Mouse (Mus musculus) neural tube, embryonic 13.5 days (tissue): Measurements from ENCODE around the gene Tnk2. TPM values are rescaled to one million over a fixed set of nuclear protein-coding genes. Genes with fewer than 3 reads are reported as not detected.
A peak's percentile ranks its signal among the peaks of the same experiment; 100 is the strongest.

ENCODE experiments used
- ATAC-seq: fragments of 200-750 bp; cut with Nextera tagmentation; 2 replicates; pipeline ENCODE4 v1.8.0; 2017; ENCODE audit warnings: low read depth, mild to moderate bottlenecking, moderate TSS enrichment, moderate library complexity
- H3K27ac ChIP-seq: fragments of 300-500 bp; sonication (generic); replicated peaks from 2 replicates; pipeline ENCODE4 v1.5.1; 2015; ENCODE audit warnings: moderate library complexity, mild to moderate bottlenecking, inconsistent platforms
- H3K27me3 ChIP-seq: fragments of 300-500 bp; sonication (generic); 2 replicates; pipeline ENCODE4 v1.6.1; 2015; ENCODE audit warnings: mild to moderate bottlenecking, inconsistent platforms
- H3K36me3 ChIP-seq: fragments of 300-500 bp; sonication (generic); 2 replicates; pipeline ENCODE4 v1.6.1; 2015; ENCODE audit warnings: mild to moderate bottlenecking, inconsistent platforms
- H3K4me1 ChIP-seq: fragments of 300-500 bp; sonication (generic); replicated peaks from 2 replicates; pipeline ENCODE4 v1.6.1; 2015; ENCODE audit warnings: inconsistent platforms
- H3K4me2 ChIP-seq: fragments of 300-500 bp; sonication (generic); 2 replicates; pipeline ENCODE4 v1.6.1; 2015; ENCODE audit warnings: inconsistent platforms, mild to moderate bottlenecking, moderate library complexity
- H3K4me3 ChIP-seq: fragments of 300-500 bp; sonication (generic); 2 replicates; pipeline ENCODE4 v1.5.1; 2015; ENCODE audit warnings: mild to moderate bottlenecking, inconsistent platforms
- H3K9ac ChIP-seq: fragments of 300-500 bp; sonication (generic); 2 replicates; pipeline ENCODE4 v1.6.1; 2015; ENCODE audit warnings: moderate library complexity, mild to moderate bottlenecking, inconsistent platforms
- H3K9me3 ChIP-seq: fragments of 300-500 bp; sonication (generic); 2 replicates; pipeline ENCODE4 v1.6.1; 2016; ENCODE audit warnings: inconsistent platforms
- WGBS: fragments of 180-500 bp; shearing (Covaris S2); methylation state at CpG from one replicate; pipeline ENCODE4 v1.1.7; 2015; 5-methylcytosine and 5-hydroxymethylcytosine counted together
- polyA plus RNA-seq: library from polyadenylated mRNA; unstranded; fragments of >200 nt; fragmentation: Nextera tagmentation; extraction: Ambion mirVana; gene quantifications from 2 replicates; pipeline ENCODE4 v1.2.1, GENCODE M21; 2015

Tnk2 gene
- polyA plus RNA-seq, 1 experiment from 2014 or later, result 21.4 TPM

- no peak for ATAC-seq
- no peaks in the 10 kb centered on the region for H3K9me3 ChIP-seq
- H3K9ac ChIP-seq, result no peak overlapping the region
- 68% methylated on average over 6 of the region's 6 CpGs for WGBS
- no peak overlapping the region for H3K4me2 ChIP-seq
- H3K27me3 ChIP-seq, result no peaks in the 10 kb centered on the region
- peaks cover 38% of the 10 kb centered on the region for H3K4me1 ChIP-seq
- H3K36me3 ChIP-seq, result no peaks in the 10 kb centered on the region
- no peak overlapping the region for H3K27ac ChIP-seq
- H3K4me3 ChIP-seq, result no peak overlapping the region
These were observed 10.5 kb downstream of the Tnk2 start for GRCm38 (mm10) chr16:32654071-32654733.

- ATAC-seq, result no peak
- no peak overlapping the region for H3K27ac ChIP-seq
- peaks cover 52% of the 10 kb centered on the region for H3K4me1 ChIP-seq
- no peak overlapping the region for H3K4me2 ChIP-seq
- H3K36me3 ChIP-seq, result no peaks in the 10 kb centered on the region
- 92% methylated on average over 4 of the region's 4 CpGs for WGBS
- H3K9me3 ChIP-seq, result no peaks in the 10 kb centered on the region
- no peaks in the 10 kb centered on the region for H3K27me3 ChIP-seq
- no peak overlapping the region for H3K9ac ChIP-seq
- no peak overlapping the region for H3K4me3 ChIP-seq
These were observed 11.9 kb downstream of the Tnk2 start for GRCm38 (mm10) chr16:32655534-32655933.

- H3K27me3 ChIP-seq, result no peaks in the 10 kb centered on the region
- H3K4me1 ChIP-seq, result peaks cover 59% of the 10 kb centered on the region
- H3K9me3 ChIP-seq, result no peaks in the 10 kb centered on the region
- no peak overlapping the region for H3K27ac ChIP-seq
- no peak for ATAC-seq
- no peak overlapping the region for H3K9ac ChIP-seq
- H3K4me3 ChIP-seq, result no peak overlapping the region
- H3K36me3 ChIP-seq, result no peaks in the 10 kb centered on the region
- no peak overlapping the region for H3K4me2 ChIP-seq
- 83% methylated on average over 8 of the region's 8 CpGs for WGBS
These were observed 12.6 kb downstream of the Tnk2 start for GRCm38 (mm10) chr16:32656321-32656720.

GRCm38 (mm10) chr16:32656794-32657193 is 13.1 kb downstream of the Tnk2 start:
- no peak overlapping the region for H3K27ac ChIP-seq

GRCm38 (mm10) chr16:32657498-32658250 is 14.0 kb downstream of the Tnk2 start:
- peaks cover 73% of the 10 kb centered on the region for H3K4me1 ChIP-seq
- no peaks in the 10 kb centered on the region for H3K9me3 ChIP-seq
- 89% methylated on average over 16 of the region's 16 CpGs for whole genome bisulfite sequencing
- ATAC-seq, result no peak
- no peaks in the 10 kb centered on the region for H3K27me3 ChIP-seq
- H3K27ac ChIP-seq, result peak overlapping the region; percentile 89; the same call in 1 of the 2 replicates
- H3K36me3 ChIP-seq, result no peaks in the 10 kb centered on the region
- H3K4me2 ChIP-seq, result peak overlapping the region; percentile 70; the same call in 1 of the 2 replicates
- no peak overlapping the region for H3K4me3 ChIP-seq
- no peak overlapping the region for H3K9ac ChIP-seq

More at GRCm38 (mm10) chr16:32656794-32657193, 13.1 kb downstream of the Tnk2 start:
- no peak overlapping the region for H3K4me2 ChIP-seq
- no peak overlapping the region for H3K4me3 ChIP-seq
- no peaks in the 10 kb centered on the region for H3K36me3 ChIP-seq
- H3K9me3 ChIP-seq, result no peaks in the 10 kb centered on the region
- no peak overlapping the region for H3K9ac ChIP-seq
- 73% methylated on average over 8 of the region's 8 CpGs for WGBS
- peaks cover 64% of the 10 kb centered on the region for H3K4me1 ChIP-seq
- no peak for ATAC-seq
- no peaks in the 10 kb centered on the region for H3K27me3 ChIP-seq

- under 1% methylated on average over 17 of the region's 21 CpGs for WGBS
- Histone ChIP-seq H3K27me3 (no peaks in the 10 kb centered on the region), H3K4me3 (peak overlapping the region; percentile 46), H3K9me3 (no peaks in the 10 kb centered on the region), H3K4me1 (peaks cover 81% of the 10 kb centered on the region), H3K9ac (peak overlapping the region; percentile 77), H3K36me3 (no peaks in the 10 kb centered on the region), H3K4me2 (peak overlapping the region; percentile 70), H3K27ac (peak overlapping the region; percentile 89)
- ATAC-seq, result peak; percentile 5
These were observed 15.1 kb downstream of the Tnk2 start for GRCm38 (mm10) chr16:32658743-32659171.

GRCm38 (mm10) chr16:32659385-32659784 is 15.7 kb downstream of the Tnk2 start:
- Histone ChIP-seq H3K4me2 (peak overlapping the region; percentile 70), H3K4me1 (peaks cover 84% of the 10 kb centered on the region), H3K9me3 (no peaks in the 10 kb centered on the region), H3K9ac (peak overlapping the region; percentile 77), H3K27ac (peak overlapping the region; percentile 89), H3K27me3 (no peaks in the 10 kb centered on the region), H3K36me3 (peaks cover 4% of the 10 kb centered on the region; the same call in 1 of the 2 replicates), H3K4me3 (peak overlapping the region; percentile 46)
- 5% methylated on average over 8 of the region's 8 CpGs for whole genome bisulfite sequencing
- peak; percentile 1; the same call in 1 of the 2 replicates for ATAC-seq

GRCm38 (mm10) chr16:32660095-32660494 is 16.4 kb downstream of the Tnk2 start:
- H3K9ac ChIP-seq, result peak overlapping the region; percentile 61
- no peaks in the 10 kb centered on the region for H3K9me3 ChIP-seq
- H3K4me3 ChIP-seq, result no peak overlapping the region
- ATAC-seq, result peak; percentile 2; the same call in 1 of the 2 replicates
- peak overlapping the region; percentile 70 for H3K4me2 ChIP-seq
- peaks cover 6% of the 10 kb centered on the region; the same call in 1 of the 2 replicates for H3K36me3 ChIP-seq
- 53% methylated on average over 1 of the region's 1 CpGs for whole genome bisulfite sequencing
- H3K27me3 ChIP-seq, result no peaks in the 10 kb centered on the region
- H3K27ac ChIP-seq, result peak overlapping the region; percentile 89
- peaks cover 90% of the 10 kb centered on the region for H3K4me1 ChIP-seq

- Histone ChIP-seq H3K27me3 (no peaks in the 10 kb centered on the region), H3K27ac (peak overlapping the region; percentile 89), H3K4me3 (peak overlapping the region; percentile 22), H3K4me2 (peak overlapping the region; percentile 70), H3K4me1 (peaks cover 96% of the 10 kb centered on the region), H3K9me3 (no peaks in the 10 kb centered on the region), H3K9ac (peak overlapping the region; percentile 61), H3K36me3 (peaks cover 12% of the 10 kb centered on the region; the same call in 1 of the 2 replicates)
- ATAC-seq, result peak; percentile 76
- 13% methylated on average over 10 of the region's 10 CpGs for WGBS
These were observed 17.1 kb downstream of the Tnk2 start for GRCm38 (mm10) chr16:32660557-32661321.

- peak overlapping the region; percentile 89 for H3K27ac ChIP-seq
- H3K4me3 ChIP-seq, result peak overlapping the region; percentile 22
- WGBS, result 50% methylated on average over 10 of the region's 10 CpGs
- H3K9me3 ChIP-seq, result no peaks in the 10 kb centered on the region
- peak overlapping the region; percentile 61 for H3K9ac ChIP-seq
- H3K27me3 ChIP-seq, result no peaks in the 10 kb centered on the region
- H3K4me2 ChIP-seq, result peak overlapping the region; percentile 70
- peaks cover 98% of the 10 kb centered on the region for H3K4me1 ChIP-seq
- peak; percentile 23 for ATAC-seq
- peaks cover 13% of the 10 kb centered on the region; the same call in 1 of the 2 replicates for H3K36me3 ChIP-seq
These were observed 17.8 kb downstream of the Tnk2 start for GRCm38 (mm10) chr16:32661493-32661921.

- H3K4me2 ChIP-seq, result peak overlapping the region; percentile 70
- no peaks in the 10 kb centered on the region for H3K27me3 ChIP-seq
- H3K9me3 ChIP-seq, result no peaks in the 10 kb centered on the region
- ATAC-seq, result no peak
- WGBS, result 89% methylated on average over 7 of the region's 7 CpGs
- peak overlapping the region; percentile 89 for H3K27ac ChIP-seq
- H3K9ac ChIP-seq, result peak overlapping the region; percentile 61
- peaks cover 98% of the 10 kb centered on the region for H3K4me1 ChIP-seq
- H3K36me3 ChIP-seq, result peaks cover 13% of the 10 kb centered on the region; the same call in 1 of the 2 replicates
- peak overlapping the region; percentile 22 for H3K4me3 ChIP-seq
These were observed 18.7 kb downstream of the Tnk2 start for GRCm38 (mm10) chr16:32662372-32662771.
